Mouse (Mus musculus) regulatory T cell (primary cell): ENCODE data around the gene Vav2.

Experiments used
- in situ Hi-C: fragments of 300-600 bp; cut with MboI, MseI; formaldehyde crosslinking; loops from one replicate; pipeline ENCODE4 v1.15.1; 2025; ENCODE audit warnings: high pct_unique_total_duplicates

The Vav2 gene

DNA sequence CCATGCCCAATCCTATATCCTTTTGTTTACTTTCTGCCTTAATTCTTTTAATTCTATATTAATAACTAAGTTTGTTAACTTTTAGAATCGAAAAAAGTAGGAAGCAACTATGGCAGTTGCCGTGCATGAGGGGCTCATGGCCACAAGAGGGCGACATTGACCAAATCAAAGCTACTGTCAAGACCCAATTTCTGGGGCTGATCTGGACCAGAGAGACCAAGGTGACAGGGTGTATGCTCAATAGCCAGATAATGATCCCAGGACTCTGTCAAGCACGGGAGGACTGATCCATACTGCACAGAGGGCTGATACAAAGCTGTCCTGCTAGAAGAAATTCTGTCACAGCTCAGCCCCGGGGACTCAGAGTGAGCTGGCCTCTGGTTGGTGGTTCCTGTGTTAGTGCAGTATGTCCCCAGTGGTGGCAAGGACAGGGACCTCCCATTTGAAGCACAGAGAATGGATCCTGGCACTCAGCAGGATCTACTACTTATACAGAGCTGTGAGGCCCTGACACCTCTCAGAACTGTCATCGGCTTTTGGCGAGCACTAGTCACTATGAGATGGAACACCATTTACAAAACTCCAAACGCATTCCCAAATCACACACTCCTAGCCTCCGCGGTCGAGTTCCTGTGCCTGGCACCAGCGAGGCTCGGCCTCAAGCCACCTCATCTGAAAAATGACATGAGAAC lies 145.8 kb downstream of the Vav2 start:
- in situ Hi-C loops: no loop called here

DNA sequence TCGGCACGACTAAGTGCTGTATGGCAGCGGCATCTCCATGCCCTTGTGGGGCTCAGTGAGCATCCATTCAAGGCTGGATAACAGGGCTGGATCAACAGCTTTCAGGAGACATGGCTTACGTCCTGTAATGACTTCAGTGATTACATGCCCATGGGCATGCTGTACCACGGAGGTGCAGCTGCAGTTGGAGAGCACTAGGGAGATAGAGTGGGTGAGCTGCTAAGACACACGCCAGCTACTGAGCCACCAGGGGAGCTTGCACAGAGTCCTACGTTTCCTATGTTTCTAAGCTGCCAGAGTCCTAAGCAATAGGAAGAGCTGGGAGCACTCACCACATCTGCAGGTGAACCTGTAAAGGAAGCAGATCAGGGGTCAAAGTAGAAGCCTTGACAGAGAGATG lies 148.0 kb downstream of the Vav2 start:
- in situ Hi-C loops: no loop called here

DNA sequence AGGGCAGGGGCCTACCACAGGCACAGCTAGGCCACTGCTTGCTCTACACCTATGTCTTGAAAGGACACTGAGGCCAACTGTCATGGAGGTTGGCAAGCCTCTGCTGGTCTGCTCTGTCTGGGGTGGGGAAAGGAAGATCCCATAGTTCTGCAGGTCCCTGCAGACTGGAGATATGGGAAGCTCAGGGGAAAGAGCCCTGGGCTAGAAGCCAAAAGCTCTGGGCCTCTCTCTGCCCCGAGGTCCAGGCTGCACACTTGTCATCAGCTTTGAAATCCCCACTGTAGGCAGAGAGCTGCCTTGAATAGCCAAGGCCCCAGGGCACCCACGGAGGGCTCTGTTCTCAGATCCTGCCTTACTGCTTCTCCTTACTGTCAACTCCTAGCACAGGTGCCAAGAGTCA lies 158.5 kb downstream of the Vav2 start:
- in situ Hi-C loops: no loop called here

DNA sequence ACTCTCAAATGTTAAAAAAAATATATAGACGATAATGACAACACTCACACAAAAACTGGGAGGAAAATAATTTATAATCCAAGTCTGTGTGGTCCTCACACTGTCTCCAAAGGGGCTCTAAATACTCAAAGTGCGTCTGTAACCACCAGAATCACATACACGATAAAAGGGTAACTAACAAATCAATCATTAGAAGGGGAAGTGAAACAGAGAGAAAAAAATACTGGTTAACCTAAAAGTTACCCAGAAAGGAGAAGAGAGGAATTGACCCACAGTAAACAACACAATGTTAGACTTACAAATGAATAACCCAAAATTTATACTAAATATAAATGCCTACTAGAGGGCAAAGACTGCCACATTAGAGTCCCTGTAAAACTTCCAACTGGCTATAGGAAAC lies 161.0 kb downstream of the Vav2 start:
- in situ Hi-C loops: no loop called here

DNA sequence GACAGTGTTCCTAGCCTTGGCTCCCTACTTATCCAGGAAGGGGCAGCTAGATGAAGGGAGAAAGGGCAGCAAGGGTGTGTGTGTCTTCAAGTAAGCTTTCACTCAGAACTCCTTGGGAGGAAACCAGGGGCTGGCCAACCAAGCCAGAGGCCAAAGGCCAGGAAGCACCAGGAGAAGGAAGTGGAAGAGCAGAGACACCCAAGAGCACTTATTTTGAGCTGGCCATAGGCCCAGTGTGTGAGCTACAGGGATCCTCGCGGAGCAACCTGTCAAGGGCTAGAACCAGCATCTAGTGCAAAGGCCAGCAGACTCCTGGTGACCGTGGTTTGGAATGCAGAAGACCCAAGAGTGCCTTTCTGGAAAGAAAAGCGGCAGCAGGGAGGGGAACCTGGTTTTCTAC lies 163.8 kb downstream of the Vav2 start:
- in situ Hi-C loops: no loop called here

DNA sequence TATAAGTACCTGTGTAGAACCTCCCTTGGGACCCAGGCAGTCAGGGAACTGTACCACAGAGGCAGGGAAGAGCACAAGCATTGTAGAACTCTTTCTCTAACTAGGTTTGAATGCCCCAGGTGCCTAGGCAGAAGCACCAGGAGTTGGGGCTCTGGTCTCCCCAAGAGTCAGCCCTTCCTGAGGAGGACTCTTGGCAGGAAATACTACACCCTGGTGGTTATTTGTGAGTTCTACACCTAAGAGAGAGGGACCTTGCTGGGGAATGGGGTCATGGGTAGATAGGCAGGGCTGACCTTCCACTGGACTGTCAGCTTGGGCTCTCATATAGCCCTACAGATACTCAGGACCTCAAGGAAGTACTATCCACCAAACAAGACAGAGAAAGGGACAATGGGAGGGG lies 175.4 kb downstream of the Vav2 start:
- in situ Hi-C loops: no loop called here

DNA sequence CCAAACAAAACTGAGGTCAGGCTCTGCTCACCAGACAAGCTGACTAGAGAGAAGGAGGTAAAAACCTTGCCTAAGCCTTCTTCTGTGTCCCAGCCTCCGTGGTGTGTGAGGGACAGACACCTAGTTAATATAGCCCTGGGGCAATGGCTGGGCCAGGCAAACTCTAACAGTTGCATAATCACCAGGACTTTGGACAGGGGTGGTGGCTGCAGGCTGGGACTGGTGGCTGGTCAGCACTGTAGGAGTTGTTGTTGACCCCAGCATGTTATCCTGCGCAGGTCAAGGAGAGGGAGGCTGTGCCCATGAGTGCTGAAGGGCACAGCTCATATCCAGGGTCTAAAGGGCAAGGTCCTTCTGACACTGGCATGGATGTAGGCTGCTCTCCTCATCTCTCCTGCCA lies 178.6 kb downstream of the Vav2 start, which contains the start of gene Sardh:
TSS of gene Sardh (minus strand) at position 127 of the 400 bp plus-strand sequence.
- in situ Hi-C loops: no loop called here

DNA sequence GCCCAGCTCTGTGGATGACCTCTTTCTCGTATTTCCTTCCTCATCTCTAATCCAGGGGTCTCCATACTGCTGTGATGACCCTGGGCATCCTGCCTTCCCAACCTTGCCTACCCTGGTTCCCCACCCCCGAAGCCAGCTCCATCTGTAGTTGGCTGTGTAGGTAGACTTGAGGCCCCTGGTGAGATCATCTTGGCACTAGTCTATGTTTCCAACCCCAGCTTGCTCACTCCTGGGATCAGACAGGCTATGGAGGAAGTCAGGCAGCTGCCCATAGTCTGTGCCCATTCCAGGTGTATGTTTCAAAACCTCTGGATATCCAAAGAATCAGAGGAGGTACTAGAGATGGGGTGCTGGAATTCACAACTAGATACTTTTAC lies 179.4 kb downstream of the Vav2 start:
- in situ Hi-C loops: no loop called here

DNA sequence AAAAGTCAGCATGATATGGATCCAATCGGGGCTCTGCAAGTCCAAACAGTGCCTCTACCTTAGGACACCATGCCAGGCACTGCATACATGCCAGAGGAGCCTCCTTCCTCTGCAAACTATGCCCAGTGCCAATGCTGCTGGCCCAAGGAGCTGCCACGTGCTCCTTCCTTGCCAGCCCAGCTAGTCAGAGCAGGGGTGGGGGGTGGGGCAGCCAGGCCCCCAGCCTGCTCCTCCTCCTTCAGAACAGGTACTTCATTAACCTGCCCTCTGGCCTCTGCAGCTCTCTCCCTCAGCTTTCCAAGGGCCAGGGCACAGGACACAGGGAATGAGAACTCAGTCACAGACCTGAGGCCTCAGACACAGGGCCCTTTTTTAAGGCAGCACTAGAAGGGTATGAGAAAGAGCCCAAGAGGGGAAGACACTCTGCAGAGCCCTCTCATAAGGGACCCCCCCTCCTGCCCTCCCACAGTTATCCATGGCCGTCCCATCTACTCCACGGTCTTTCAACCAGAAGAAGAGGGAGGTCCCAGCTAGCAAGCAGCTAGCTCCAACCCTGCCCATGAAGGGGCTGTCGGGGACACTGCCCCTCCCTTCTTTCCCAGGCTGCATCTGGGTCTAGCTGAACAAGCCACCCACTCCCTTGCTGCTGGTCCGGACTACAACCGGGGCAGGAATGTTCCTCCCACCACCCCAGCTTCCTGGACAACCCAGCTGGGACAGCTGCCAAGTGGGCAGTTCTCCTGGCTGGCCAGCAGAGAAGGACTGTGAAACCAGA lies 179.9 kb downstream of the Vav2 start:
- in situ Hi-C loops: no loop called here

DNA sequence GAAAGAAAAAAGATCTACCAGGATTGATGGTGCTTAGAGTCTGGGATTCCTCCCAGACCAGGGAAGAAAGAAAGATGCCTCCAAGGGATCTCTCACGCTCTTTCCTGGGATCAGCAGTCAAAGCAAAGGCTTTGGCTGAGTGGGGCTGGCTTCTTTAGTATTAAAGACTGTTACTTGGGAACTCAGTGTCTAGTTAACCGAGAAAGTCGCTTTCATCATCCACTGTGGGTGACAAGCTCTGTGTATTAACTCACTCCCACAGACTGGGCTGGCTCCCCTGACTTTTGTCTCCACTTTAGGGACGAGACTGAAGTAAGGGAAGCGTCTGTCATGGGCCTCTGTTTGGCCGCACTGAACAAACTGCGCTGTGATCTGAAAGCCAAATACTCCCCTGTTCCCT lies 180.9 kb downstream of the Vav2 start:
- in situ Hi-C loops: no loop called here

DNA sequence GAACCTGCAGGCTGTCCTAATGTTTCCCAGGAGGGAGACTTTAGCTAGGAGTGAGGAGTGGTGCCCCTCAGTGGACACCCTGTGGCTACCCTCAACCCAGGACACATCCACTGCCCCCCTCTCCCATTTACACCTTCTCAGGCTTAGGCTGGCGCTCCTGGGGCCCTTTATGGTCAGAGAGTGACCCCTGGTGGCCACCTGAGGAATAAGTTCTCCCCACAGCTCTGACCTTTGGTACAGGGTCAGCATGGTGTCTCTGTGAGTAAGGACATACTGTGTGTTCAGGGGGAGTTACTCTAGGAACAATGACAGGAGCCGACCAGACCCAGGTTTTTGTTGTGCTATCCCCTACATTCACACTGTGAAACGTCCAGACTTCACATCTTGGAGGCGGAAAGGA lies 189.5 kb downstream of the Vav2 start:
- in situ Hi-C loops: loop anchor here (5.0 to 10.0 kb wide), 2 partner anchors 163 to 195 kb away; partner anchors contain the start of genes Adamtsl2 and Mymk

DNA sequence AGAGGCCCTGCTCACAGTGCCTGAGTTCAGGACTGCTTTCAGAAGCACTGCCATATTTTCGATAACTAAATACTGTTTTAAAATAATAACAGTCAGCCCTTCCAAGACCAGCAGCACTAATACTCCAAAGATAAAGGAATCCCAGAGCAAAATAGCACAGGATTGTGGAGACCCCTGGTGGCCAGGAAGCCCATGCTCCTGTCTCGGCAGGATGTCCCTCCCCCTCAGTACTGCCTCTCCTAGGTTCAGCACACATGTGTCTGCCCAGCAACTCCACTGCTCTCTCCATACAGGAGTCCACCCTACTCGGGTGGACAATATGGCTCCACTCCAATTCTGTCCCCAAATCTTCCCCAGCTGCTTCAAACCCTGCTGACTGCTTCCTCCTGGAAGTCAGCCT lies 191.1 kb downstream of the Vav2 start:
- in situ Hi-C loops: loop anchor here (5.0 to 10.0 kb wide), 2 partner anchors 161 to 193 kb away; partner anchors contain the start of genes Adamtsl2 and Mymk

DNA sequence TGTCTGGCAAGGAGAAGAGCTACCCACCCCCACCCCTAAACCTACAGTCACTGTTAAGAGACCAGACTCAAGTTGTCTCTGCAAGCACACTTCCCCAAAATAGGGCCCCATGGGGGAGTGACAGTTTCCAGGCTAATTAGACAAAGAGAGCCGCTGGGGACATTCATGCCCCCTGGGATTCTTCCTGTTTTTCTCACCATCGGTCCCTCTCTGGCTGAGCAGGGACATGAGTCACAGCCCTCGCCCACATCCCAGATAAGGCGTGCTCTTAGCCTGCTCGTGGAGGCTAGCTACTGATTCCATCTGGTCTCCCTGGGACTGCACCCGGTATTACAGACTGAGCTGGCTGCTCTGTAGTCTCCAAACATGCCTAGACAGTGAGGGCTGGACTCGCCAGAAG lies 194.5 kb downstream of the Vav2 start:
- in situ Hi-C loops: loop anchor here (10.0 kb wide), 1 partner anchor 158 kb away; the partner anchor contains the start of genes Adamtsl2 and Mymk

DNA sequence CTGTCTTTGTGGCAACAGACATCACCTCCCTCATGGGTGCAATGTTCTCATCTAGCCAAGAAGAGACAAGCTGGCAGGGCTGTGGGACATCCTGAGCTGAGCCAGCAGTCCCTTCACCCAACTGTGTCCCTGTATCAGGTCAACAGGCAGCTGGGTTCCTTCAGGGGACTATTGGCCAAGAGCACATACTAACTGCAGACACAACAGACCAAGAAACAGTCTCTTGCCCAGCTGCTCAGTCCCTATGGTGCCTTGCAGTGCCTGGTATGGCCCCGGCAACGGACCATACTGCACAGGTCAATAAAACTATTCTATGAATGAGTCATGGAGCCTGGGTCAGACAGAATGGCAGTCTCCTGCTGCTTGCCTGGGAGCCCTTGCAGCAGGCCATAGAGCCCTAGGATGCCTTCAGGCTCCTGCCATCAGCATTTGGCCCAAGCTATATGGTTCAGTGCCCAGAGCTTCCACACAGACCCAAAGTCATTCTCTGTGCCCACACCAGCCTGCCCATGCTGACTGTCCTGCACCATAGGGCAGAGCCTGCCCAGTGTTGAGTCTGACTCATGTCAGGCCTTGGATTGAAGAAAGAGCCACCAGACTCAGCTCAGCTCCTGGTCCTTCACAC lies 197.2 kb downstream of the Vav2 start:
- in situ Hi-C loops: loop anchor here (10.0 kb wide), 1 partner anchor 155 kb away; the partner anchor contains the start of genes Adamtsl2 and Mymk

DNA sequence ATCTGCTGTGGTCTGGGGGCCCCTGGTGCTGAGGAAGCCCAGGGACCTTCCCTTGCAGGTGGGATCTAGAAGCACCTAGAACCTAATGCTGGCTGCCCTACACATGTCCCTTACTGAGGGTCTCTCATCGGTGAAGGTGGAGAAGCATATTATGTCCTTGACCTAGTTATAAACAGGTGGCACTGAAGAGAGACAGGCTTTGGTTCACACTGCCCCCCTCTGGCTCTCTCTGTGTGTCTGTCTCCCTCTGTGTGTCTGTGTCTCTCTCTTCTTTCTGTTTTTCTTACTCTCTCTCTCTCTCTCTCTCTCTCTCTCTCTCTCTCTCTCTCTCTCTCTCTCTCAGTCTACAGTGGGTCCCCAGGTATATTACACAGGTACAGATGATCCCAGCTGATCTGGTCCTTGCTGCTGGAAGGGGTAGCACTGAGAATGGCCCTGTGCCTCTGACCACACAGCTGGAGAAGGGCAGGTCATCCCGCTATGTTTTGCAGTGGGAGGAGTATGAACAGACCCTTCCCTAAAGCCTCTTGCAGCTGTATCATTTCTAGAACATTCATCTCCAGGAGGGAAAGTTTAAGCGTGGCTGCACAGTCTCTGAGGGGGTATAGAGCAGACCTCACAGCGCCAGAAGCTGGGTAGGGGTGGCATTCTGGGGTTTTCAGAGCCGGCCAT lies 197.9 kb downstream of the Vav2 start:
- in situ Hi-C loops: no loop called here

DNA sequence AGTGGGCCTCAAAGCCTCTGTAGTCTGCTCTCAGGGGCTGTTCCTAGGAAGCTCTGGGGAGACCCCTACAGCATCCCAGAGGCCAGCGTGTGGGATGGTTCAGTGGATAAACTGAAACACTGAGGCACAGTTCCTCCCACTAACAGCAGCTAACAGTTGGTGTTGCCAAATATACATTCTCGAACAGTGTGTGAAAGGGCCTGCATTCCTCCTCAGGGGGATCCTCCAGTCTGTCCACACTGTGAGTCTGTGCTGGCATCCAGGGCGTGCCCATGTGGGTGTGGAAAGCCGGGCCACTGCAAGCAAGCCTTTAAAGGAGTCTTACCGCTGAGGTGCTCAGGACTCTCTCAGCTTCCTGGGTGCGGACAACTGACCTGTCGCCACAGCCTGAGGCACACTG lies 200.3 kb downstream of the Vav2 start:
- in situ Hi-C loops: no loop called here

DNA sequence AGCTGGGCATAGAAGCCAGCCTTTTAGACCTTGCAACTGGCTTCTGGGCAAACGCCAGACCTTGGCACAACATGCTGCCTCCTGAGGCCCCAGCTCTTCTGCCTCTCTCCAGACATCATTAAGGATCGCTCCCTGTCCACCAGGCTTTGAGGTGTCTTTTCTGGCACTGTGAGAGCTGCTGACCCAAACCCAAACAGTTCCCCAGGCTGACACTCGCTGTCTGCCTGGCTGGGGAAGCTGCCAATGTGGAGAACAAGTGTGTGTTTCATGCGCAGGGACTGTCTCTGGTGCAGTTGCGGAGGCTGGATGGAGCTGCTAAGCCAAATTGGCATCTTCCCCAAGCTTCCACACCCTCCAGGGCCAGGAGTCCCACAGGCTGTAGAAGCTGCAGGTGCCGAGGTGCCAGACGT lies 203.8 kb downstream of the Vav2 start:
- in situ Hi-C loops: no loop called here

DNA sequence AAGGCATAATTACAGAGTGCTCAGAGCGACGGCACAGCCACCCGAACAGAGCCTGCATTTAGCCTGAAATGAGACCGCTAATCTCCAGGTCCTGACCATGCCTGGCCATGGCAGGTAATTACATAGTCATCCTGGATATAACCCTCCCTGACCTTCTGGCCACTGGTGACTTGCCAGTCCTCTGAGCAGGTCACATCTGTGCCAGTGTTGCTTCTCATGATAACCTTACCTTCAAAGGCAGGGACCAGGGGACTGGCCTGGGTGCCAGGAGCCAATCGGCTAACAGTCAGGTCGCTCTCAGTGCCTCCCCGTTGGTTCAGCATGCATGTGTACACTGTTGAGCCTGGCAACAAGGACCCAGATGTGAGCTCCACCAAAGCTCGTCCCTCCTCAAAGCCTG lies 208.3 kb downstream of the Vav2 start:
- in situ Hi-C loops: no loop called here

DNA sequence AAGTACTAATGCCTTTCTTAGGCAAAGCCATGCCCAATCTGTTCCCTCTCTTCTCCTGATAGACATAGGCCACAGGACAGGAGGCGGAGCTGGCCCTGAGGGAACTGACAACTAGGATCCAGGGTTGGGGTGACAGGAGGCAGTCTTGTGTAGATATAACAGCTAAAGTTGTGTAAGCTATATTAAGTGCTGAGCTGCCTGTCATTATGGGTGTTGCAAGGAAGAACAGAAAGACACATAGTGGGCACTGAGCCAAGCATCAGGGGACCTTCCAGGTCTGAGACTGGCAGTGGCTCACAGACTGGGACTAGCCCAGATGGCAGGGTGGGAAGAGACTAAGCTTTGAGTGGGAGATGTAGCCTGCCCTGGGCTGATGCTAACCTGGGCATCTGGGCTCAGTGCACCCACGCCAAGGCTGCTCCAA lies 208.7 kb downstream of the Vav2 start:
- in situ Hi-C loops: no loop called here

DNA sequence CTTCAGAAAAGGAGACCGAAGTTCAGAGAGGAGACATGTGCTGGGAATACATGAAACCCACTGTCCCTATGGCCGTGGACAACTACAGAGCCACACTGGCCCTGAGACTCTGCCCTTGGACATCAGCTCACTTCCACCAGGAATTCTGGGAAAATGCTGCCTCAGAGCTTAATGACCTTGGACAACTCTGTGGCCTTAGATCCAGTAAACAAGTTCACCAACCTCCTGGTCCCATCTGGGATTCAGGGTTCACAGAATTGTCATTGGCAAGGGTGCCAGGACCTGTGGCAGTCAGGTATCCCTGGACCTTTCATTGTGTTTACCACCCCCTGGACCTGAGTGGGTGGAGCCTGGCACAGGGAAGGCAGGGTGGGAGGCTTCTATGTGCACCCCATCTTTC lies 211.3 kb downstream of the Vav2 start:
- in situ Hi-C loops: no loop called here
